Mouse (Mus musculus): ENCODE data around the gene Olfr1449. TPM values are rescaled to one million over a fixed set of nuclear protein-coding genes. Genes with fewer than 3 reads are reported as not detected.
"Not testable (repeated sequence)": the region's sequence is repeated elsewhere in the genome, so short reads cannot be mapped to it uniquely, and the experiment has no call there.

Olfr1449 gene
- not detected in 2 replicates for polyA plus RNA-seq (2015; fragmentation: Nextera tagmentation; extraction: Ambion mirVana)

DNA sequence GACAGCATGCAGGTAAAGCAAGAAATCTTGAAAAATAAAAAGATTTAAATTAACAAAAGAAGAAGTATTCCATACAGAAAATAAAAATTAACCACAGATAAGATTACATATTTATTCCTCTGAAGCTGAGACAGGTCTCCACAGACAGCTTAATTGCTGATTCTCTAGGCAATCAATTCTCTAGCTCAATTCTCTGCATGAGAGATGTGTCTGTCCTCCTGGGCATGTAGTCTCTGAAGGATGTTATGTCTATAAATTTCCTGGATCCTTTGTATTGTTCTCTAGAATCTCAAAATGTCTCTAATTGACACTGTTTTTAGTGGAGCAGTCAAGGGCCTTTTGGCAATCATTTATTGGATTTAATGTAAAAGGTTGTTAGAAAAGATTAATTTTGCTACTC, at the start of gene Olfr1449:
TSS of gene Olfr1449 (plus strand) at position 301 of the 400 bp plus-strand sequence.
- no peaks in the 10 kb centered on the region for H3K4me1 ChIP-seq (replicated peaks)
- H3K27me3 ChIP-seq = no peaks in the 10 kb centered on the region
- H3K27ac ChIP-seq (replicated peaks) = no peak within 1 kb of the TSS
- H3K4me3 ChIP-seq (replicated peaks) = no peak within 1 kb of the TSS
- no peaks in the 10 kb centered on the region for H3K9me3 ChIP-seq (replicated peaks)
- H3K4me2 ChIP-seq = no peak within 1 kb of the TSS
- H3K9ac ChIP-seq = no peak within 1 kb of the TSS
- H3K36me3 ChIP-seq (replicated peaks) = no peaks in the 10 kb centered on the region
- no peak for ATAC-seq (ENCODE audit: insufficient read depth)

DNA sequence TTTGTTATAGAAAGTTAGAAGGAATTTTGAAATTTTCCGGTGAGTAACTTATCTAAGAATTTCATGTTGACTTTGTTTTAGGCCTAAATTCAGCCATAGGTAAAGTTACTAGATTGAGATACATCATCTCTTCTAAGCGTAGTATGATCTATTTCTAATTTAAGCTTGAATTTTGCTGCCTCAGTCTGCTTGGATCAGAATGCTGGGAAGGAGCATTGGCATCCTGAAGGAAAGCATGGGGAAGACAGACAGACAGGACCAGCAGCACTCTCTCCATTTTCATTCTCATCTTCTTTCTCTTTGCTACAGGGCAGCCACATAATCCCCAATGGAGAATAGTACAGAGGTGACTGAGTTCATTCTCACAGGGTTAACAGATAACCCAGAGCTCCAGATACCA, 47.1 kb upstream of the Olfr1449 start, which contains the start of gene Olfr1445:
TSS of gene Olfr1445 (plus strand) at position 301 of the 400 bp plus-strand sequence.
- WGBS (ENCODE audit: insufficient replicate concordance) = 55% methylated on average over 2 of the region's 2 CpGs
- ATAC-seq (ENCODE audit: insufficient read depth) = no peak

GRCm38 (mm10) chr19:12893424-12893823, 37.2 kb upstream of the Olfr1449 start, which contains the start of gene Olfr1446:
Olfr1446 (minus strand) TSS chr19:12893524.
- no peaks in the 10 kb centered on the region for H3K4me1 ChIP-seq (replicated peaks)
- no peak for ATAC-seq (ENCODE audit: insufficient read depth)

More for the DNA sequence above, 47.1 kb upstream of the Olfr1449 start, which contains the start of gene Olfr1445:
- Histone ChIP-seq H3K27me3 (no peaks in the 10 kb centered on the region), H3K9me3 (replicated peaks) (no peaks in the 10 kb centered on the region), H3K9ac (no peak within 1 kb of the TSS), H3K36me3 (replicated peaks) (no peaks in the 10 kb centered on the region), H3K4me3 (replicated peaks) (no peak within 1 kb of the TSS), H3K4me2 (no peak within 1 kb of the TSS), H3K27ac (replicated peaks) (no peak within 1 kb of the TSS), H3K4me1 (replicated peaks) (no peaks in the 10 kb centered on the region)

GRCm38 (mm10) chr19:12903643-12904042, 27.0 kb upstream of the Olfr1449 start, which contains the start of gene Olfr1447:
Olfr1447 (minus strand) TSS chr19:12903743.
- no peak within 1 kb of the TSS for H3K9ac ChIP-seq
- H3K4me3 ChIP-seq (replicated peaks) = no peak within 1 kb of the TSS
- H3K27me3 ChIP-seq = no peaks in the 10 kb centered on the region
- H3K36me3 ChIP-seq (replicated peaks) = no peaks in the 10 kb centered on the region
- no peak within 1 kb of the TSS for H3K27ac ChIP-seq (replicated peaks)
- no peaks in the 10 kb centered on the region for H3K9me3 ChIP-seq (replicated peaks)
- H3K4me2 ChIP-seq = no peak within 1 kb of the TSS
- H3K4me1 ChIP-seq (replicated peaks) = no peaks in the 10 kb centered on the region
- ATAC-seq (ENCODE audit: insufficient read depth) = no peak
- 87% methylated on average over 1 of the region's 1 CpGs for WGBS (ENCODE audit: insufficient replicate concordance)

More at GRCm38 (mm10) chr19:12893424-12893823, 37.2 kb upstream of the Olfr1449 start, which contains the start of gene Olfr1446:
- 51% methylated on average over 1 of the region's 1 CpGs for WGBS (ENCODE audit: insufficient replicate concordance)
- Histone ChIP-seq H3K4me3 (replicated peaks) (no peak within 1 kb of the TSS), H3K9ac (no peak within 1 kb of the TSS), H3K27ac (replicated peaks) (no peak within 1 kb of the TSS), H3K27me3 (no peaks in the 10 kb centered on the region), H3K9me3 (replicated peaks) (no peaks in the 10 kb centered on the region), H3K36me3 (replicated peaks) (no peaks in the 10 kb centered on the region), H3K4me2 (no peak within 1 kb of the TSS)

GRCm38 (mm10) chr19:12924319-12924718, 6.3 kb upstream of the Olfr1449 start, which contains the start of gene Olfr1448:
Olfr1448 (minus strand) TSS chr19:12924419.
- no peak within 1 kb of the TSS for H3K9ac ChIP-seq
- H3K9me3 ChIP-seq (replicated peaks) = no peaks in the 10 kb centered on the region
- H3K4me1 ChIP-seq (replicated peaks) = no peaks in the 10 kb centered on the region
- ATAC-seq (ENCODE audit: insufficient read depth) = no peak
- WGBS (ENCODE audit: insufficient replicate concordance) = 46% methylated on average over 1 of the region's 1 CpGs
- H3K27me3 ChIP-seq = no peaks in the 10 kb centered on the region
- no peaks in the 10 kb centered on the region for H3K36me3 ChIP-seq (replicated peaks)
- H3K4me2 ChIP-seq = no peak within 1 kb of the TSS
- no peak within 1 kb of the TSS for H3K27ac ChIP-seq (replicated peaks)
- H3K4me3 ChIP-seq (replicated peaks) = no peak within 1 kb of the TSS

- no peak for ATAC-seq (ENCODE audit: insufficient read depth)
Observed at GRCm38 (mm10) chr19:12949958-12950357, 19.3 kb downstream of the Olfr1449 start, which contains the start of gene Olfr1450. Olfr1450 (plus strand) TSS chr19:12950258.

DNA sequence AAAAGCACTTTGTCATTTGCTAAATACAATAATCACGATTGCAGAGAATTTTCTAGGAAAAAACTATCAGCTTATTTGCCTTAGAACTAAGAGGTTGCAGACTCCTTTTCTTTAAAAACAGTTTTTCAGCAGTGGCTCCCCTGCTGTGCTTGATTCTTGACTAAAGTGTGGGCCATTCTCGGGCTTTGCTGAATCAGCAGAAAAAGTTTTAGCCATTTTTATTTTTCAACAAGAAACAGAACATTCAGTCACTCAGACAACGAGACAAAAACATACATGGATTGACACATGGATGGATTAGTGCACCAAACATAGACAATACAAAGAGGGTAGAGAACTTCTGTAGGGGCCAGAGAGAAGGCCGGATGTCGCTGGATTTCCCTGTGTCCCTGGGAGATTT, 39.4 kb downstream of the Olfr1449 start:
- 62% methylated on average over 5 of the region's 5 CpGs for WGBS (ENCODE audit: insufficient replicate concordance)
- not testable (repeated sequence) for ATAC-seq (ENCODE audit: insufficient read depth)

More at GRCm38 (mm10) chr19:12949958-12950357, 19.3 kb downstream of the Olfr1449 start, which contains the start of gene Olfr1450:
- H3K4me2 ChIP-seq = no peak within 1 kb of the TSS
- H3K36me3 ChIP-seq (replicated peaks) = no peaks in the 10 kb centered on the region
- H3K9me3 ChIP-seq (replicated peaks) = no peaks in the 10 kb centered on the region
- no peaks in the 10 kb centered on the region for H3K4me1 ChIP-seq (replicated peaks)
- no peak within 1 kb of the TSS for H3K4me3 ChIP-seq (replicated peaks)
- no peak within 1 kb of the TSS for H3K27ac ChIP-seq (replicated peaks)
- H3K9ac ChIP-seq = no peak within 1 kb of the TSS
- WGBS (ENCODE audit: insufficient replicate concordance) = 63% methylated on average over 1 of the region's 1 CpGs
- no peaks in the 10 kb centered on the region for H3K27me3 ChIP-seq

More for the DNA sequence above, 39.4 kb downstream of the Olfr1449 start:
- H3K36me3 ChIP-seq (replicated peaks); H3K27me3 ChIP-seq; H3K4me2 ChIP-seq; H3K4me1 ChIP-seq (replicated peaks); H3K27ac ChIP-seq (replicated peaks); H3K9me3 ChIP-seq (replicated peaks); H3K4me3 ChIP-seq (replicated peaks); H3K9ac ChIP-seq: not testable (repeated sequence)

Other genes with a start within 250 kb of the Olfr1449 start
- gene Keg1, start 235.1 kb upstream of the Olfr1449 start, polyA plus RNA-seq (2015; fragmentation: Nextera tagmentation; extraction: Ambion mirVana) = 7.9 and 9.0 TPM in 2 replicates
- gene Cntf, start 165.2 kb upstream of the Olfr1449 start, polyA plus RNA-seq (2015; fragmentation: Nextera tagmentation; extraction: Ambion mirVana) = 0.43 and 0.53 TPM in 2 replicates
- gene Zfp91, start 134.7 kb upstream of the Olfr1449 start, polyA plus RNA-seq (2015; fragmentation: Nextera tagmentation; extraction: Ambion mirVana) = 7.2 and 7.3 TPM in 2 replicates
- gene Lpxn, start 134.6 kb upstream of the Olfr1449 start, polyA plus RNA-seq (2015; fragmentation: Nextera tagmentation; extraction: Ambion mirVana) = 2.1 and 2.4 TPM in 2 replicates
- gene Gm5244, start 84.2 kb upstream of the Olfr1449 start, polyA plus RNA-seq (2015; fragmentation: Nextera tagmentation; extraction: Ambion mirVana) = not detected in 2 replicates
- not detected in 2 replicates for gene Olfr1444, start 73.6 kb upstream of the Olfr1449 start, polyA plus RNA-seq (2015; fragmentation: Nextera tagmentation; extraction: Ambion mirVana)
- gene Olfr1445, start 47.0 kb upstream of the Olfr1449 start, polyA plus RNA-seq (2015; fragmentation: Nextera tagmentation; extraction: Ambion mirVana) = not detected in 2 replicates
- gene Olfr1446, start 37.3 kb upstream of the Olfr1449 start, polyA plus RNA-seq (2015; fragmentation: Nextera tagmentation; extraction: Ambion mirVana) = not detected in 2 replicates
- gene Olfr1447, start 27.1 kb upstream of the Olfr1449 start, polyA plus RNA-seq (2015; fragmentation: Nextera tagmentation; extraction: Ambion mirVana) = not detected in 2 replicates
- not detected in 2 replicates for gene Olfr1448, start 6.4 kb upstream of the Olfr1449 start, polyA plus RNA-seq (2015; fragmentation: Nextera tagmentation; extraction: Ambion mirVana)
- gene Olfr1450, start 19.4 kb downstream of the Olfr1449 start, polyA plus RNA-seq (2015; fragmentation: Nextera tagmentation; extraction: Ambion mirVana) = not detected in 2 replicates
- gene Olfr1451, start 64.2 kb downstream of the Olfr1449 start, polyA plus RNA-seq (2015; fragmentation: Nextera tagmentation; extraction: Ambion mirVana) = not detected in 2 replicates
- gene Olfr1453, start 97.5 kb downstream of the Olfr1449 start, polyA plus RNA-seq (2015; fragmentation: Nextera tagmentation; extraction: Ambion mirVana) = not detected in 2 replicates
- gene Olfr1454, start 129.8 kb downstream of the Olfr1449 start, polyA plus RNA-seq (2015; fragmentation: Nextera tagmentation; extraction: Ambion mirVana) = not detected in 2 replicates
- gene Olfr1457, start 167.1 kb downstream of the Olfr1449 start, polyA plus RNA-seq (2015; fragmentation: Nextera tagmentation; extraction: Ambion mirVana) = not detected in 2 replicates
- not detected in 2 replicates for gene Olfr1458, start 175.9 kb downstream of the Olfr1449 start, polyA plus RNA-seq (2015; fragmentation: Nextera tagmentation; extraction: Ambion mirVana)
- gene Olfr1459, start 218.7 kb downstream of the Olfr1449 start, polyA plus RNA-seq (2015; fragmentation: Nextera tagmentation; extraction: Ambion mirVana) = not detected in 2 replicates
- gene Olfr1461, start 232.2 kb downstream of the Olfr1449 start, polyA plus RNA-seq (2015; fragmentation: Nextera tagmentation; extraction: Ambion mirVana) = not detected in 2 replicates

Measured in liver, embryonic 15.5 days (tissue).